Mouse (Mus musculus): ENCODE results near the gene Smug1.

The Smug1 gene

GRCm38 (mm10) chr15:103145635-103146299 is 21.1 kb downstream of the Smug1 start:
- no peak for DNase-seq (ENCODE audit: low read depth, low spot score)

GRCm38 (mm10) chr15:103144176-103144575 is 22.7 kb downstream of the Smug1 start:
- DNase-seq (ENCODE audit: low read depth, low spot score): no peak

GRCm38 (mm10) chr15:103135431-103135947 is 31.4 kb downstream of the Smug1 start:
- DNase-seq (ENCODE audit: low read depth, low spot score): no peak

GRCm38 (mm10) chr15:103134277-103135086 is 32.4 kb downstream of the Smug1 start:
- DNase-seq (ENCODE audit: low read depth, low spot score): no peak

GRCm38 (mm10) chr15:103133761-103134160 is 33.1 kb downstream of the Smug1 start:
- no peak for DNase-seq (ENCODE audit: low read depth, low spot score)

GRCm38 (mm10) chr15:103130729-103131128 is 36.2 kb downstream of the Smug1 start:
- no peak for DNase-seq (ENCODE audit: low read depth, low spot score)

GRCm38 (mm10) chr15:103129289-103129688 is 37.6 kb downstream of the Smug1 start:
- no peak for DNase-seq (ENCODE audit: low read depth, low spot score)

- no peak for DNase-seq (ENCODE audit: low read depth, low spot score)
These were observed 38.6 kb downstream of the Smug1 start for GRCm38 (mm10) chr15:103128056-103128833.

- no peak for DNase-seq (ENCODE audit: low read depth, low spot score)
These were observed 40.9 kb downstream of the Smug1 start for GRCm38 (mm10) chr15:103125982-103126381.

GRCm38 (mm10) chr15:103124254-103124653 is 42.6 kb downstream of the Smug1 start:
- DNase-seq (ENCODE audit: low read depth, low spot score): no peak

- DNase-seq (ENCODE audit: low read depth, low spot score): no peak
These were observed 43.5 kb downstream of the Smug1 start for GRCm38 (mm10) chr15:103123343-103123742.

GRCm38 (mm10) chr15:103122372-103122771 is 44.5 kb downstream of the Smug1 start:
- no peak for DNase-seq (ENCODE audit: low read depth, low spot score)

GRCm38 (mm10) chr15:103121416-103121815 is 45.5 kb downstream of the Smug1 start:
- no peak for DNase-seq (ENCODE audit: low read depth, low spot score)

- no peak for DNase-seq (ENCODE audit: low read depth, low spot score)
These were observed 46.3 kb downstream of the Smug1 start for GRCm38 (mm10) chr15:103120594-103120993.

GRCm38 (mm10) chr15:103115726-103116125 is 51.2 kb downstream of the Smug1 start:
- no peak for DNase-seq (ENCODE audit: low read depth, low spot score)

GRCm38 (mm10) chr15:103115256-103115655 is 51.6 kb downstream of the Smug1 start:
- no peak for DNase-seq (ENCODE audit: low read depth, low spot score)

GRCm38 (mm10) chr15:103113077-103113476 is 53.8 kb downstream of the Smug1 start:
- no peak for DNase-seq (ENCODE audit: low read depth, low spot score)

GRCm38 (mm10) chr15:103112309-103112708 is 54.6 kb downstream of the Smug1 start:
- no peak for DNase-seq (ENCODE audit: low read depth, low spot score)

GRCm38 (mm10) chr15:103109940-103110339 is 57.0 kb downstream of the Smug1 start:
- DNase-seq (ENCODE audit: low read depth, low spot score): no peak

GRCm38 (mm10) chr15:103108066-103108676 is 58.7 kb downstream of the Smug1 start:
- no peak for DNase-seq (ENCODE audit: low read depth, low spot score)

- DNase-seq (ENCODE audit: low read depth, low spot score): no peak
These were observed 60.7 kb downstream of the Smug1 start for GRCm38 (mm10) chr15:103106201-103106600.

Measured in brain, embryonic 18.5 days (tissue).